Mouse (Mus musculus) activated CD4-positive, CD25-positive, alpha-beta regulatory T cell, adult 4 months (primary cell): ENCODE results near the gene Gypa. TPM values are rescaled to one million over a fixed set of nuclear protein-coding genes. Genes with fewer than 3 reads are reported as not detected.

ENCODE experiments used
- ATAC-seq: one replicate; pipeline ENCODE4 v1.8.0; 2017
- polyA plus RNA-seq, 2 experiments: library from polyadenylated mRNA; unstranded; fragments of 100-300 nt; shearing (Covaris generic); gene quantifications; one replicate each; pipeline ENCODE4 v1.2.1; 2017

The Gypa gene
- polyA plus RNA-seq, 2 experiments from 2014 or later: 0.17 to 3.9 TPM

DNA sequence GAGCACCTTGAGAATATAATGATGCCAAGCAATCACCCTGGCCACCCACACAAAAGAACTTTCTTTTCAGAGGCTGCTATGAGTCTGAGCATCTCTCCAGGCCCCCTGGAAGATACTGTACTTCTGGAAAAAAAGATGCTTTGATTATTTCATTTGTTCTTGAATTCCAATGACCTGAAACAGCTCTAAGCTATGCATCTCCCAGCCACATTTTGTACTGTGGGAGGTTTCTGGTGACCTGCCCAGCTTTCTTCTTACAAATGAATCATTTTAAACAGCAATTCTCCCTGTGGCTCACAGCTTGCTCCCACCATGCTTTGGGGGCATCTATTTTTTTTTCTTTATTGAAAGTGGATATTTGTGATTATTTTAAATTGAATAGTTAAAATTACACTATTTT lies 56.9 kb downstream of the Gypa start:
- ATAC-seq: no peak

DNA sequence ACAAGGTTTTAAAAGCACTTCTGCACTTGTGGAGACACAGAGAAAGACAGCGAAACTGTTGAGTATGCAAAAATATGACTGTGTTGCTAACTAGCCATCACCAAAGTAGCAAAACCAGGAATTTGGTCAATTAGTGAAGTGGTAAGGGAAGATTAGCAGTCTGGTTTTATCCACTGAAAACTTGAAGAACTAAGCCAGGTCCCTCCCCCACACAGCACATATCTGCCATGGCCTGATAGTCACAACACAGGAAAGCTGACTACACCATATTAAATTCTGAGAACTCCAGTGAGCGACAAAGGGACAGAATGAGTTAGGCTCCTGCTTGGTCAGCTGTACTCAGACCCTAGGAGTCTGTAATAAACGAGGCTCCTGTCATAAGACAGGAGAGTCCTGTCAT lies 57.7 kb downstream of the Gypa start:
- no peak for ATAC-seq

DNA sequence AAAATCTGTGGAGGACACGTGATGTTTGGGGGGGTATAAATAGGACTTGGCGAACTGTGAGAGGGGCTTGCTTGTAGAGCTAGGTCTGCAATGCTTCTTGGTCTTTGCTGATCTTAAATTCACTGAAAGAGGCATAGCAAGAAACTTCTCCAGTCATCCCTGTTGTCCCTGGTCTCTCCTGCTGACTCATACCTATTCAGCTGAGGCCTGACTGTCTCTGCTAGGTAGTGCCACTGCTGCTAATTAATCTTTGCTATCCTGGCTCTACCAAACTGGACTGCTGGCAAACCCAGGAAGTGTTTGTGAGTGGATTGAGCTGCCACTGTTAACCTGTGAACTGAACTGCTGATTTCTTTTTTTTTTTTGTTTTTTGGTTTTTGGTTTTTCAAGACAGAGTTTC lies 61.4 kb downstream of the Gypa start:
- no peak for ATAC-seq

Other genes starting within 250 kb of the Gypa start
- not detected for gene Frem3, start 117.3 kb downstream of the Gypa start, polyA plus RNA-seq
- gene Smarca5, start 245.7 kb downstream of the Gypa start, polyA plus RNA-seq: 10 to 100 TPM; 25.0 to 26.0 TPM